Mouse (Mus musculus) G1E (cell line): Measurements from ENCODE around the gene Khdc3.

Source experiments
- CTCF ChIP-seq: IDR thresholded peaks from 2 replicates; pipeline ENCODE4 v1.5.1; 2012; ENCODE audit warnings: low read depth, low read length, inconsistent platforms, mixed read lengths
- GATA1 ChIP-seq: IDR thresholded peaks from 2 replicates; pipeline ENCODE4 v1.6.1; 2012; ENCODE audit warnings: borderline replicate concordance, low read length, inconsistent platforms, mixed read lengths
- GATA2 ChIP-seq: IDR thresholded peaks from 2 replicates; pipeline ENCODE4 v1.6.1; 2012; ENCODE audit warnings: low read depth, low read length, inconsistent platforms, borderline replicate concordance

DNA sequence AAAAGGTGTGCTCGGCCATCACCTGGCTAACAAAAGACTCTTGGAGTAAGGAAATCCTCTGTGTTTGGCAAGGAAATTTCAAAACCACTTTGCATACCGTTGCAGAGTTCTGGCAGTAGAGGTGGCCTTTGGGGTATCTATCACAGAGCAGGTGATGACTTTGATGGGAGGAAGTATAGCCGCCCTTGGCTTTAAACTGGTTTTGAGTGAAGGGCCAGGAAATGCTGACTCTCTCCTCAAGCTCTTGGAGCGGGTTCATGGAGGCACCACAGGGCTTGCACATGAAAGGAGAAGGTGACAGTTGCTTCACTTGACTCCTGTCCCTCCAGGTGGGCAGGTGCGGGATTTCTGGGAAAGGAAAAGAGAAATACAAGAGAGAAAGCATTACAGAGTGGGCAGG lies 14.1 kb upstream of the Khdc3 start:
- TF ChIP-seq GATA2 (no peak), CTCF (no peak), GATA1 (no peak)
